Mouse (Mus musculus): ENCODE data around the gene Pfas. TPM values are rescaled to one million over a fixed set of nuclear protein-coding genes. Genes with fewer than 3 reads are reported as not detected.
"Not testable (repeated sequence)": the region's sequence is repeated elsewhere in the genome, so short reads cannot be mapped to it uniquely, and the experiment has no call there.

Gene Pfas
- polyA plus RNA-seq, 1 experiment from 2014 or later = 13.7 TPM

DNA sequence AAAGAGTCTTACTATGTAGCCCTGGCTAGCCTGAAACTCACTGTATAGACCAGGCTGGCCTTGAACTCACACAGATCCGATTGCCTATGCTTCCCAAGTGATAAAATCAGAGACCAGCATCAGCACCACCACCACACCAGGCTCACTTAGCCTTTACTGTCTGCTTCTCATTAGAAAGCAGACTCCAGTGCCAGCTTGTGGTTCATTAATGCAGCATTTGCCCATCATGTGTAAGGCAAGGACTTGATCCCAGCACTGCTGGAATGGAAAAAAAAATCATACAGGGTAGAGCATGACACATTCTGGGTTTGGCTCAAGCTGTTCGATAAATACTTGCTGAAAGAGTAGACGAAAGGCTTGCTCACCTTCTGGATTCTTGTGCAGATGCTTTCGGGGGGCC, 62.3 kb downstream of the Pfas start:
- ATAC-seq (ENCODE audit: low read depth) = no peak
- Histone ChIP-seq H3K9ac (ENCODE audit: low read depth, low read length) (no peak overlapping the region), H3K27ac (ENCODE audit: low read length) (no peak overlapping the region)

DNA sequence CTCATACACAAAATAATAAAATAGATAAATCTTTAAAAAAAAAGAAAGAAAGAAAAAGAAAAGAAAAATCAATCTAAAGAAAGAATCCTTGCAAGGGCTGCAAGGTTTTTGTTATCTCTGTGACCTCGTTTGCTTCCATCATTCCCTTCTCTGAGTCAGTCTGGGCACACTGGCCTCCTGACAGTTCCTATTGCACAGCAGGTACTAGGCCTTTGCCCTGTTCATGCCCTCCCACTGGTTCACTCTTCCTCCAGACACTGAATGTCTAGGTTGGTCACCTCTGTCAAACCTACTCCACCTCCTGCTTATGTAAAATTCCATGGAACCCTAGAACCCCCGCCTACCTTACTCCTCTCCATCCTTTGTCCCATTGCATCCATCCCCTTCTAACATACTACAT, 63.0 kb downstream of the Pfas start:
- no peak for ATAC-seq (ENCODE audit: low read depth)
- Histone ChIP-seq H3K36me3 (ENCODE audit: control insufficient read depth, insufficient read depth) (no peaks in the 10 kb centered on the region), H3K9me3 (replicated peaks; ENCODE audit: control insufficient read depth, low read length) (no peaks in the 10 kb centered on the region), H3K27ac (ENCODE audit: low read length) (no peak overlapping the region), H3K4me2 (ENCODE audit: low read depth, low read length) (no peak overlapping the region), H3K4me1 (ENCODE audit: control insufficient read depth, low read depth, low read length) (peaks cover 3% of the 10 kb centered on the region), H3K4me3 (ENCODE audit: low read depth, low read length) (no peak overlapping the region), H3K27me3 (ENCODE audit: control insufficient read depth, insufficient read depth, low read depth, low read length) (peaks cover 2% of the 10 kb centered on the region; the same call in 1 of the 2 replicates), H3K9ac (ENCODE audit: low read depth, low read length) (no peak overlapping the region)
- WGBS (ENCODE audit: insufficient replicate concordance) = 51% methylated on average over 2 of the region's 2 CpGs

More for the DNA sequence above, 62.3 kb downstream of the Pfas start:
- no peaks in the 10 kb centered on the region for H3K36me3 ChIP-seq (ENCODE audit: control insufficient read depth, insufficient read depth)
- peaks cover 2% of the 10 kb centered on the region; the same call in 1 of the 2 replicates for H3K27me3 ChIP-seq (ENCODE audit: control insufficient read depth, insufficient read depth, low read depth, low read length)
- H3K4me2 ChIP-seq (ENCODE audit: low read depth, low read length) = no peak overlapping the region
- H3K4me3 ChIP-seq (ENCODE audit: low read depth, low read length) = no peak overlapping the region
- no peaks in the 10 kb centered on the region for H3K9me3 ChIP-seq (replicated peaks; ENCODE audit: control insufficient read depth, low read length)
- 65% methylated on average over 4 of the region's 4 CpGs for WGBS (ENCODE audit: insufficient replicate concordance)
- H3K4me1 ChIP-seq (ENCODE audit: control insufficient read depth, low read depth, low read length) = no peaks in the 10 kb centered on the region

DNA sequence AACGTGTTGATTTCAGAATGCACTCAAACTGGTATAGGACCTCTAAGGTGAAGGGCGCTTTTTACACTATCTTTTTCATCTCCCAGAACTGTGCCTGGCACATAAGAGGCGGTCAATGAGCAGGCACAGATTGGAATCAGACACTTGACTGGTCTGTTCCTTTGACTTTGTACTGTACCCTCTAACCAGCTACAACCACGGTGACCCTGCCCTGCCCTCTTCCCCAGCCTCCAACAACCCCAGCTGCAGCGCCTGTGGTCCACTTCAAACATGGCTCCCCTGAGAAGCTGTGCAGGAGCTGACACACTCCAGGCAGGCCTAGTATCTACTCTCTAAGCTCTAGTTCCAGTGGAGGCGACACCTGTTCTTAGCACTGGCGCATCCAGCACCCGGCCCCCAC, 65.5 kb downstream of the Pfas start:
- H3K27me3 ChIP-seq (ENCODE audit: control insufficient read depth, insufficient read depth, low read depth, low read length) = peaks cover 2% of the 10 kb centered on the region; the same call in 1 of the 2 replicates
- peaks cover 10% of the 10 kb centered on the region for H3K4me1 ChIP-seq (ENCODE audit: control insufficient read depth, low read depth, low read length)
- no peak for ATAC-seq (ENCODE audit: low read depth)
- no peak overlapping the region for H3K9ac ChIP-seq (ENCODE audit: low read depth, low read length)
- no peak overlapping the region for H3K27ac ChIP-seq (ENCODE audit: low read length)
- no peak overlapping the region for H3K4me2 ChIP-seq (ENCODE audit: low read depth, low read length)
- no peaks in the 10 kb centered on the region for H3K9me3 ChIP-seq (replicated peaks; ENCODE audit: control insufficient read depth, low read length)
- 67% methylated on average over 8 of the region's 8 CpGs for WGBS (ENCODE audit: insufficient replicate concordance)
- no peak overlapping the region for H3K4me3 ChIP-seq (ENCODE audit: low read depth, low read length)
- H3K36me3 ChIP-seq (ENCODE audit: control insufficient read depth, insufficient read depth) = no peaks in the 10 kb centered on the region

DNA sequence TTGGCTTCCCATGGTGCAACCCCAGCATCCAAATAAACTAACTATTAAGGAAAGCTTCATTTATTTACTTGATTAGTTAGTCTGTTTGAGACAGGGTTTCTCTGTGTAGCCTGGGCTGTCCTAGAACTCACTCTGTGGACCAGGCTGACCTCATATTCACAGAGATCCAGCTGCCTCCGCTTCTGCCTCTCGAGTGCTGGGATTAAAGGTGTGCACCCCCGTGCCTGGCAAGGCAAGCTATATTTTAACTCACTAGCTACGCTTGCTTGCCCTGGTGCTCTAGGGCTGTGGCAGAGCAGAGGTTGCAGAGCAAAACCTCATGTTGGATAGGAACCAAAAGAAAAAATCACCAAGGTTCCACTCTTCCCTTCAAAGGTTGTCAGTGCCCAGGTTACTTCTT, 67.7 kb downstream of the Pfas start:
- no peak overlapping the region for H3K4me3 ChIP-seq (ENCODE audit: low read depth, low read length)
- no peaks in the 10 kb centered on the region for H3K36me3 ChIP-seq (ENCODE audit: control insufficient read depth, insufficient read depth)
- H3K4me1 ChIP-seq (ENCODE audit: control insufficient read depth, low read depth, low read length) = peaks cover 10% of the 10 kb centered on the region
- peak overlapping the region; percentile 69 for H3K4me2 ChIP-seq (ENCODE audit: low read depth, low read length)
- WGBS (ENCODE audit: insufficient replicate concordance) = 59% methylated on average over 4 of the region's 4 CpGs
- H3K27me3 ChIP-seq (ENCODE audit: control insufficient read depth, insufficient read depth, low read depth, low read length) = no peaks in the 10 kb centered on the region
- H3K9me3 ChIP-seq (replicated peaks; ENCODE audit: control insufficient read depth, low read length) = no peaks in the 10 kb centered on the region
- ATAC-seq (ENCODE audit: low read depth) = no peak
- H3K9ac ChIP-seq (ENCODE audit: low read depth, low read length) = peak overlapping the region; percentile 57
- no peak overlapping the region for H3K27ac ChIP-seq (ENCODE audit: low read length)

DNA sequence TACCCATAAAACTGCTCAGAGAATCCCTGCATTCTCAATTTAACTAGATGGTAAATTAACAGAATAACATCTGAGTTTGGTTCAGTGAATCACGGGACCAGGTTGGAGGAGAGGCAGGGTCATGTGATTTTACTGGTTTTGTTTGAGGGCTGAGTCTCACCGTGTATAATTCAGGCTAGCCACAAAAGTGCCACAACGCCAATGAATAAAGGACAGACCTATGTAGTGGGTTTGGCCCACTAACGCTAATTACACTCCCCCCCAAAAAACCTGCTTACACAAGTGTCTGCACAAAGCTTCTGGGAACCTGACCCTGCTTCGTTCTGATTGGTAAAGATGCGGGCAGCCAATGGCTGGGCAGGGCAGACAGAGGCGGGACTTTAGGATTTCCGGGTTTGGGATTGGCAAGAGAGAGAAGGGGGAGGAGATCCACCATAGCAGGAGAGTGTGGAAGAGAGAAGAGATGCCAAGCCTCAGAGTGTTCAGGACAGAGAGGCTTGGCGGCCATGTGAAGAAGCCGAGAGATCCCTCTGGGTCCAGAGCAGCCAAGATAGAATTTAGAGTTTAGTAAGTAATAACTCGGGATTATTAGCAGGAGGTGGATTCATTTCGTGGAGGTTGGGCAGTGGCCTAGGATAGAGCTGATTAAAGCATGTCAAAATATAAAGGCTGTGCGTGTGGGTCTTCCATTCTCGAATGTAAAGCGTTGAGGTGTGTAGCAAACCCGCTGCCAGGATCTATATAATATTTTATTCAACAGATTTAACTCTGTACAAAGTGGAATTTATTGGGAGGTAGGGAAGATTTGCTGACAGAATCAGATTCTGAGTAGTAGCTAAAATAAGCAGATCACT, 68.6 kb downstream of the Pfas start:
- H3K36me3 ChIP-seq (ENCODE audit: control insufficient read depth, insufficient read depth) = no peaks in the 10 kb centered on the region
- H3K4me3 ChIP-seq (ENCODE audit: low read depth, low read length) = peak overlapping the region; percentile 59
- peak overlapping the region; percentile 57 for H3K9ac ChIP-seq (ENCODE audit: low read depth, low read length)
- H3K27ac ChIP-seq (ENCODE audit: low read length) = no peak overlapping the region
- no peaks in the 10 kb centered on the region for H3K9me3 ChIP-seq (replicated peaks; ENCODE audit: control insufficient read depth, low read length)
- peak; percentile 99 for ATAC-seq (ENCODE audit: low read depth)
- 2% methylated on average over 16 of the region's 16 CpGs for WGBS (ENCODE audit: insufficient replicate concordance)
- no peaks in the 10 kb centered on the region for H3K27me3 ChIP-seq (ENCODE audit: control insufficient read depth, insufficient read depth, low read depth, low read length)
- peak overlapping the region; percentile 69 for H3K4me2 ChIP-seq (ENCODE audit: low read depth, low read length)
- H3K4me1 ChIP-seq (ENCODE audit: control insufficient read depth, low read depth, low read length) = peaks cover 10% of the 10 kb centered on the region

DNA sequence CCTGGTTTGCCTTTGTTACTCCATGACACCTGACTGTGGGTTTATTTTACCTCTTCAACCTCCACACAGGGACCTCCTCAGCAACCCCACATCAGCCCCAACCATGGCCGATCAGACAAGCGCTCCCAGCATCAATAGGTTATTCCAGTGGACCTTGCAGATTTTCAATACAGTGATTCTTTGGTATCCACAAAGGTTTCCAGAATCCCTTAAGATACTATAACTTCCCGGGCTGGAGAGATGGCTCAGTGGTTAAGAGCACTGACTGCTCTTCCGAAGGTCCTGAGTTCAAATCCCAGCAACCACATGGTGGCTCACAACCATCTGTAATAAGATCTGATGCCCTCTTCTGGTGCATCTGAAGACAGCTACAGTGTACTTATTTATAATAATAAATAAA, 71.3 kb downstream of the Pfas start:
- H3K9ac ChIP-seq (ENCODE audit: low read depth, low read length); H3K4me3 ChIP-seq (ENCODE audit: low read depth, low read length); H3K4me2 ChIP-seq (ENCODE audit: low read depth, low read length); H3K36me3 ChIP-seq (ENCODE audit: control insufficient read depth, insufficient read depth); H3K27ac ChIP-seq (ENCODE audit: low read length); H3K9me3 ChIP-seq (replicated peaks; ENCODE audit: control insufficient read depth, low read length); ATAC-seq (ENCODE audit: low read depth); H3K27me3 ChIP-seq (ENCODE audit: control insufficient read depth, insufficient read depth, low read depth, low read length): not testable (repeated sequence)
- WGBS (ENCODE audit: insufficient replicate concordance) = 71% methylated on average over 4 of the region's 4 CpGs
- peaks cover 10% of the 10 kb centered on the region for H3K4me1 ChIP-seq (ENCODE audit: control insufficient read depth, low read depth, low read length)

Small RNA genes lying within 50 kb of the gene (microRNA-seq; reads per million reads assigned to microRNA genes)
- 5.2 reads per million, percentile 17 among the genes with 10 or more reads in this experiment for gene Mir3062

Other genes starting within 250 kb of the Pfas start
- gene Ndel1, start 136.6 kb downstream of the Pfas start, polyA plus RNA-seq (2015; fragmentation: Nextera tagmentation; extraction: Ambion mirVana) = 36.9 and 38.6 TPM in 2 replicates
- gene Rnf222, start 119.9 kb downstream of the Pfas start, polyA plus RNA-seq (2015; fragmentation: Nextera tagmentation; extraction: Ambion mirVana) = 0.04 and 0.14 TPM in 2 replicates
- 457 and 528 TPM in 2 replicates for gene Rpl26, start 106.9 kb downstream of the Pfas start, polyA plus RNA-seq (2015; fragmentation: Nextera tagmentation; extraction: Ambion mirVana)
- gene Odf4, start 81.4 kb downstream of the Pfas start, polyA plus RNA-seq (2015; fragmentation: Nextera tagmentation; extraction: Ambion mirVana) = not detected in 2 replicates
- 1.7 and 2.0 TPM in 2 replicates for gene Arhgef15, start 51.0 kb downstream of the Pfas start, polyA plus RNA-seq (2015; fragmentation: Nextera tagmentation; extraction: Ambion mirVana)
- gene Slc25a35, start 40.3 kb downstream of the Pfas start, polyA plus RNA-seq (2015; fragmentation: Nextera tagmentation; extraction: Ambion mirVana) = 0.37 and 0.80 TPM in 2 replicates
- 16.3 and 19.3 TPM in 2 replicates for gene Rangrf, start 33.3 kb downstream of the Pfas start, polyA plus RNA-seq (2015; fragmentation: Nextera tagmentation; extraction: Ambion mirVana)
- gene Ctc1, start 7.5 kb upstream of the Pfas start, polyA plus RNA-seq (2015; fragmentation: Nextera tagmentation; extraction: Ambion mirVana) = 17.2 and 23.0 TPM in 2 replicates
- 101 and 107 TPM in 2 replicates for gene Aurkb, start 37.2 kb upstream of the Pfas start, polyA plus RNA-seq (2015; fragmentation: Nextera tagmentation; extraction: Ambion mirVana)
- 3.1 and 3.6 TPM in 2 replicates for gene Borcs6, start 51.3 kb upstream of the Pfas start, polyA plus RNA-seq (2015; fragmentation: Nextera tagmentation; extraction: Ambion mirVana)
- 20.2 and 21.7 TPM in 2 replicates for gene Tmem107, start 62.3 kb upstream of the Pfas start, polyA plus RNA-seq (2015; fragmentation: Nextera tagmentation; extraction: Ambion mirVana)
- gene Vamp2, start 80.0 kb upstream of the Pfas start, polyA plus RNA-seq (2015; fragmentation: Nextera tagmentation; extraction: Ambion mirVana) = 16.4 and 25.4 TPM in 2 replicates
- gene Per1, start 86.8 kb upstream of the Pfas start, polyA plus RNA-seq (2015; fragmentation: Nextera tagmentation; extraction: Ambion mirVana) = 6.9 and 8.5 TPM in 2 replicates
- 0.06 and 0.07 TPM in 2 replicates for gene Hes7, start 111.9 kb upstream of the Pfas start, polyA plus RNA-seq (2015; fragmentation: Nextera tagmentation; extraction: Ambion mirVana)
- gene 9130213A22Rik, start 114.1 kb upstream of the Pfas start, polyA plus RNA-seq (2015; fragmentation: Nextera tagmentation; extraction: Ambion mirVana) = 0.07 TPM in 1 of 2 replicates, not detected in the other
- gene Aloxe3, start 117.4 kb upstream of the Pfas start, polyA plus RNA-seq (2015; fragmentation: Nextera tagmentation; extraction: Ambion mirVana) = 0.09 and 0.39 TPM in 2 replicates
- not detected in 2 replicates for gene Alox12b, start 148.5 kb upstream of the Pfas start, polyA plus RNA-seq (2015; fragmentation: Nextera tagmentation; extraction: Ambion mirVana)
- gene Alox8, start 189.4 kb upstream of the Pfas start, polyA plus RNA-seq (2015; fragmentation: Nextera tagmentation; extraction: Ambion mirVana) = 0.08 TPM in 1 of 2 replicates, not detected in the other
- not detected in 2 replicates for gene Gucy2e, start 228.6 kb upstream of the Pfas start, polyA plus RNA-seq (2015; fragmentation: Nextera tagmentation; extraction: Ambion mirVana)

Data from liver, embryonic 16.5 days (tissue).